Mouse (Mus musculus): ENCODE data around the gene Chp2. TPM values are rescaled to one million over a fixed set of nuclear protein-coding genes. Genes with fewer than 3 reads are reported as not detected.
"Not testable (repeated sequence)": the region's sequence is repeated elsewhere in the genome, so short reads cannot be mapped to it uniquely, and the experiment has no call there.

Gene Chp2
- polyA plus RNA-seq, 1 experiment from 2014 or later = 1.2 TPM

- Histone ChIP-seq H3K9ac (ENCODE audit: low read length) (no peak overlapping the region), H3K4me1 (replicated peaks; ENCODE audit: control insufficient read depth, insufficient read depth, low read length) (no peaks in the 10 kb centered on the region), H3K27ac (ENCODE audit: low read length) (no peak overlapping the region), H3K36me3 (ENCODE audit: control insufficient read depth, insufficient read depth, low read length) (no peaks in the 10 kb centered on the region), H3K27me3 (ENCODE audit: control insufficient read depth, insufficient read depth, low read depth, low read length) (no peaks in the 10 kb centered on the region), H3K4me3 (ENCODE audit: low read length) (no peak overlapping the region), H3K9me3 (ENCODE audit: control insufficient read depth, low read length) (no peaks in the 10 kb centered on the region), H3K4me2 (ENCODE audit: low read depth, low read length) (no peak overlapping the region)
- no peak for ATAC-seq (ENCODE audit: low read depth)
- WGBS = 70% methylated on average over 4 of the region's 4 CpGs
Measured at GRCm38 (mm10) chr7:122230866-122231265, 11.6 kb downstream of the Chp2 start.

GRCm38 (mm10) chr7:122238939-122239338 lies 19.6 kb downstream of the Chp2 start:
- H3K36me3 ChIP-seq (ENCODE audit: control insufficient read depth, insufficient read depth, low read length) = no peaks in the 10 kb centered on the region

DNA sequence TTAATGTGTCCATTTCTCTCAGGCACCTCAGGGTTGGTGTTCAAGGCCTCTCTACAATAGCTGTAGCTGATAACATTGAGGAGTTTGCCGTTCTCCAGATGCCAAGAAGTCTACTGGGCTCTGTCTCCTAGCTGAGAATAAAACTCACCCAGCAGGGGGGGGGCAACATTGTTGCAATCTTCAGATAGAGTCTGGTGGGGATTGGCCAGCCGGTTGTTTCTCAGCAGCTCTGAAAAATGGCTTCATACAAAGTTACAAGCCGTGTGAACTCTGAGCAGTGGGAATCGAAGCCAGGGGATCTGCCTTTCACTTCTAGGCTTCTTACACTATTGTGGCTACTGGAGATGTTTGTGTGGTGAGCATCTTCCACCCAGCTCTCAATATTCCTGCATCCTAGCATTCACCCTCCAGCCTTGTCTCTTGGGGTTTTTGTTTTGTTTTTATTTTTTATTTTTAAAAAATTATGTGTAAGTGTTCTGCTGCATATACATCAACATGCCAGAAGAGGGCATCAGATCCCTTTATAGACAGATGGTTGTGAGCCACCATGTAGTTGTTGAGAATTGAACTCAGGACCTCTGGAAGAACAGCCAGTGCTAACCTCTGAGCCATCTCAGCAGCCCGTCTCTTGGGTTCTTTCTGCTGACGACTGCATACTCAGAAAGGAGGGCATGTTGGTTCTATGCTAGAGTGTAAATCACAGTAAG lies 21.3 kb downstream of the Chp2 start:
- Histone ChIP-seq H3K4me1 (replicated peaks; ENCODE audit: control insufficient read depth, insufficient read depth, low read length) (no peaks in the 10 kb centered on the region), H3K27ac (ENCODE audit: low read length) (no peak overlapping the region), H3K4me2 (ENCODE audit: low read depth, low read length) (no peak overlapping the region), H3K27me3 (ENCODE audit: control insufficient read depth, insufficient read depth, low read depth, low read length) (no peaks in the 10 kb centered on the region), H3K9ac (ENCODE audit: low read length) (no peak overlapping the region), H3K9me3 (ENCODE audit: control insufficient read depth, low read length) (no peaks in the 10 kb centered on the region), H3K36me3 (ENCODE audit: control insufficient read depth, insufficient read depth, low read length) (no peaks in the 10 kb centered on the region), H3K4me3 (ENCODE audit: low read length) (no peak overlapping the region)
- 63% methylated on average over 6 of the region's 6 CpGs for WGBS
- no peak for ATAC-seq (ENCODE audit: low read depth)

More at GRCm38 (mm10) chr7:122238939-122239338, 19.6 kb downstream of the Chp2 start:
- H3K9me3 ChIP-seq (ENCODE audit: control insufficient read depth, low read length) = no peaks in the 10 kb centered on the region
- H3K27ac ChIP-seq (ENCODE audit: low read length) = no peak overlapping the region
- ATAC-seq (ENCODE audit: low read depth) = no peak
- H3K4me1 ChIP-seq (replicated peaks; ENCODE audit: control insufficient read depth, insufficient read depth, low read length) = no peaks in the 10 kb centered on the region
- H3K4me3 ChIP-seq (ENCODE audit: low read length) = no peak overlapping the region
- H3K4me2 ChIP-seq (ENCODE audit: low read depth, low read length) = no peak overlapping the region
- H3K27me3 ChIP-seq (ENCODE audit: control insufficient read depth, insufficient read depth, low read depth, low read length) = no peaks in the 10 kb centered on the region
- 88% methylated on average over 2 of the region's 2 CpGs for WGBS
- H3K9ac ChIP-seq (ENCODE audit: low read length) = no peak overlapping the region

DNA sequence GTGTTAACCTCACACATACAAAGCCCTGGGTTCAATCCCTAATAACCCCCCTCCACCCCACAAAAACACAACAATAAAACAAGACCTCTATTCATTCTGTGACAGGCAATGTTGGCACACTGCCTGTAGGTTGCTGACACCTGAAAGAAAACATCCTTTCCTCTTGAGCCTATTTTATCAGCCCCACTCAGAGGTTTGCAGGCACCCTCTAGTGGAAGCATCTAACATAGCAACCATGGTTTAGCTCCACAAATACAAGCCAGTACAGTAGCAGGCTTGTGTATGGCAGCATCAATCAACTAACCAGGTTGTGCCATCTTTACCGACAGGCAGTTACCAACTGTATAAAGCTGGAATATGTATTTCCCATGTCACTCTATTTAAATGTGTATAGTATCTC lies 23.0 kb downstream of the Chp2 start:
- 43% methylated on average over 1 of the region's 1 CpGs for WGBS

DNA sequence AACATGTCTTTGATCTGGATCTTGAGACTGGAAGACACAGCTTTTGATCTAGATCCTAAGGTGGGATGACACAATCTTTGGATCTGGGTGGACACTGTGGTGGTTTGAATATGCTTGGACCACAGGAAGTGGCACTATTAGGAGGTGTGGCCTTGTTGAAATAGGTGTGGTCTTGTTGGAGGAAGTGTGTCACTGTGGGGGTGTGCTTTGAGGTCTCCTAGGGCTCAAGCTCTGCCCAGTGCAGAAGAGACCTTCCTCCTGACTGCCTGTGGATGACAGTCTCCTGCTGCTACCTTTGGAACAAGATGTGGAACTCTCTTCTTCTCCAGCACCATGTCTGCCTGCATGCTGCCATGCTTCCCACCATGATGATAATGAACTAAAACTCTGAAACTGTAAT lies 23.4 kb downstream of the Chp2 start:
- H3K36me3 ChIP-seq (ENCODE audit: control insufficient read depth, insufficient read depth, low read length); H3K4me3 ChIP-seq (ENCODE audit: low read length); H3K27ac ChIP-seq (ENCODE audit: low read length); H3K27me3 ChIP-seq (ENCODE audit: control insufficient read depth, insufficient read depth, low read depth, low read length); H3K4me2 ChIP-seq (ENCODE audit: low read depth, low read length); H3K9ac ChIP-seq (ENCODE audit: low read length); H3K4me1 ChIP-seq (replicated peaks; ENCODE audit: control insufficient read depth, insufficient read depth, low read length); H3K9me3 ChIP-seq (ENCODE audit: control insufficient read depth, low read length); ATAC-seq (ENCODE audit: low read depth): not testable (repeated sequence)

More for the DNA sequence above, 23.0 kb downstream of the Chp2 start:
- Histone ChIP-seq H3K27me3 (ENCODE audit: control insufficient read depth, insufficient read depth, low read depth, low read length) (no peaks in the 10 kb centered on the region), H3K9ac (ENCODE audit: low read length) (no peak overlapping the region), H3K4me2 (ENCODE audit: low read depth, low read length) (no peak overlapping the region), H3K4me1 (replicated peaks; ENCODE audit: control insufficient read depth, insufficient read depth, low read length) (no peaks in the 10 kb centered on the region), H3K9me3 (ENCODE audit: control insufficient read depth, low read length) (no peaks in the 10 kb centered on the region), H3K27ac (ENCODE audit: low read length) (no peak overlapping the region), H3K36me3 (ENCODE audit: control insufficient read depth, insufficient read depth, low read length) (no peaks in the 10 kb centered on the region), H3K4me3 (ENCODE audit: low read length) (no peak overlapping the region)
- no peak for ATAC-seq (ENCODE audit: low read depth)

DNA sequence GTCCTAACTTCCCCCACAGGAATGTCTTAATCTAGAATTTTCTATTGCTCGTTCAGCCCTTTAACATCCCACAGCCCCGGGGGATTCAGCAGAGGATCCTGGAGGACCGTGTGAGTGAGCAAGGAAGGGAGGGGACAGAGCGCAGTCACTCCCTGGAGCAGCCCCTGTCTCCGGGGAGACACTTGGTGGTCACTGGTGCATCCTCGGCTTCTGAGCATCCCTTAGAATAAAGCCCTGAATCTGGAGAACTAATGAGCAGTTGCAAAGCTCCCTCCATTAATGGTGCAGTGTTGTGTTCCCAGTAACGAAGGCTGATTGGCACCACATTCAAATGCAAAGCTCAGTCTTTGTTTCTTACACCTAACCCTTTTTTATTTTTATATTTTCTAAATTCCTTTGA lies 24.9 kb downstream of the Chp2 start:
- Histone ChIP-seq H3K9ac (ENCODE audit: low read length) (no peak overlapping the region), H3K4me3 (ENCODE audit: low read length) (no peak overlapping the region), H3K4me1 (replicated peaks; ENCODE audit: control insufficient read depth, insufficient read depth, low read length) (no peaks in the 10 kb centered on the region), H3K4me2 (ENCODE audit: low read depth, low read length) (no peak overlapping the region), H3K27me3 (ENCODE audit: control insufficient read depth, insufficient read depth, low read depth, low read length) (no peaks in the 10 kb centered on the region), H3K27ac (ENCODE audit: low read length) (no peak overlapping the region), H3K36me3 (ENCODE audit: control insufficient read depth, insufficient read depth, low read length) (no peaks in the 10 kb centered on the region), H3K9me3 (ENCODE audit: control insufficient read depth, low read length) (no peaks in the 10 kb centered on the region)
- WGBS = 66% methylated on average over 7 of the region's 7 CpGs
- ATAC-seq (ENCODE audit: low read depth) = no peak

DNA sequence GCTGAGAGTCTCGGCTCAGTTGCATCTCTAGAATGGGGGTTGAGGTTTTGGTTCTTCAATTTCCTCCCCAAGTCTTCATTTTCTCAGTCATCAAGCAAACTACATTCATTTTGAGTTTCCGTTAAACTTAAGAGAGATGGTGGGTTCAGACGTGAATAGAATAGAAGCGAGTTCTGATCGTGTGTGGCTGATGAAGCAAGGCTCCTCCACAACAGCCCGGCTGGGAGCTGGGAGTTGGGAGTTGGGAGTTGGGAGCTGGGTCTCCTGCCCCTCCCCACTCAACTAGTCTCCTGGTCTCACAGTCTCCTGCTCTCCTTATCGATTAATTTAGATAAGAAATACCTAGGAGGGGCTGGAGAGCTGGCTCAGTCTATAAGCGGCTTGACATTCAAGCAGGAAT lies 25.3 kb downstream of the Chp2 start:
- no peak overlapping the region for H3K4me3 ChIP-seq (ENCODE audit: low read length)
- H3K27me3 ChIP-seq (ENCODE audit: control insufficient read depth, insufficient read depth, low read depth, low read length) = no peaks in the 10 kb centered on the region
- no peaks in the 10 kb centered on the region for H3K4me1 ChIP-seq (replicated peaks; ENCODE audit: control insufficient read depth, insufficient read depth, low read length)
- 65% methylated on average over 8 of the region's 8 CpGs for WGBS
- H3K4me2 ChIP-seq (ENCODE audit: low read depth, low read length) = no peak overlapping the region
- no peaks in the 10 kb centered on the region for H3K36me3 ChIP-seq (ENCODE audit: control insufficient read depth, insufficient read depth, low read length)
- H3K27ac ChIP-seq (ENCODE audit: low read length) = no peak overlapping the region
- H3K9me3 ChIP-seq (ENCODE audit: control insufficient read depth, low read length) = no peaks in the 10 kb centered on the region
- H3K9ac ChIP-seq (ENCODE audit: low read length) = no peak overlapping the region
- ATAC-seq (ENCODE audit: low read depth) = no peak

DNA sequence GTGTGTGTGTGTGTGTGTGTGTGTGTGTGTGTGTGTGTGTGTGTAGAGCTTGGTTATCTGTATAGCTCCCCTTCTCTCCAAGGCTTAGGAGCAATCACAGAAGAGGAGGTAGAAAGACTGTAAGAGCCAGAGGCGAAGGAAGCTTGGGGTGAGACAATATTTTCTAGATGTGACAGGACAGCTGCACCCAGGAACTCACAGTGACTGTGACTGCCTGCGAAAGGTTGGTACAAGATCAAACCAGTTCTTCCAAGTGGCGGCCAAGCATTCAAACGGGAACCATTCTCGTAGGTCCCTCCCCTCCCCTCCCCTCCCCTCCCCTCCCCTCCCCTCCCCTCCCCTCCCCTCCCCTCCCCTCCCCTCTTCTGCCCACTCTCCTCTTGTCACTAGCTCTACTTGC lies 26.7 kb downstream of the Chp2 start:
- 21% methylated on average over 5 of the region's 5 CpGs for WGBS
- H3K27ac ChIP-seq (ENCODE audit: low read length) = no peak overlapping the region

DNA sequence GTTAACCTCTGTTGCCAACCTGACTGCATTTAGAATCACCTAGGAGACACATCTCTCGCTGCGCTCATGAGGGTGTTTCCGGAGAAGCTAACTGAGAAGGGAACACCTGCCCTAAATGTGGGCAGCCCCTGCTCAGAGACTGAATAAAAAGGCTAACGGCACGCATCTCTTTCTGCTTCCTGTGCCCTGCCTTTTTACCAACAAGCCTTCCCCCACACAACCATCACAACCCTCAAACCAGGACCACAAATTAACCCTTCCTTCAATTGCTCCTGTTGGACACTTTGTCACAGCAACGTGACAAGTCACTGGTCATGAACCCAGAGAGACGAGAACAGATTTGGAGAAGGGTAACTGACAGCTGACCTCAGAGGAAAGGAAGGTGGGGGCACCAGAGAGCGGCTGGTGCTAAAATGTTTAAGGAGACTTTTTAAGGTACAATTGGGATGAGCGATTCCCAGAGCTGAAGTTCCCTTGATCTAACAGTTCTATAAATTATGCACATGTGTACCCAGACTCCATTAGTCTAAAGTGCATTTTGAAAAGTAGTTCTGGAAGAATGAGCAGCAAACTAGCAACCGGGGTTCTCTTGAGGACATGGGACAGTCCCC lies 28.1 kb downstream of the Chp2 start:
- Histone ChIP-seq H3K36me3 (ENCODE audit: control insufficient read depth, insufficient read depth, low read length) (no peaks in the 10 kb centered on the region), H3K27ac (ENCODE audit: low read length) (no peak overlapping the region), H3K4me1 (replicated peaks; ENCODE audit: control insufficient read depth, insufficient read depth, low read length) (no peaks in the 10 kb centered on the region), H3K4me3 (ENCODE audit: low read length) (no peak overlapping the region), H3K9me3 (ENCODE audit: control insufficient read depth, low read length) (no peaks in the 10 kb centered on the region), H3K27me3 (ENCODE audit: control insufficient read depth, insufficient read depth, low read depth, low read length) (no peaks in the 10 kb centered on the region), H3K4me2 (ENCODE audit: low read depth, low read length) (no peak overlapping the region), H3K9ac (ENCODE audit: low read length) (no peak overlapping the region)
- 71% methylated on average over 10 of the region's 10 CpGs for WGBS
- no peak for ATAC-seq (ENCODE audit: low read depth)

More for the DNA sequence above, 26.7 kb downstream of the Chp2 start:
- Histone ChIP-seq H3K4me2 (ENCODE audit: low read depth, low read length) (no peak overlapping the region), H3K9ac (ENCODE audit: low read length) (no peak overlapping the region), H3K27me3 (ENCODE audit: control insufficient read depth, insufficient read depth, low read depth, low read length) (no peaks in the 10 kb centered on the region), H3K9me3 (ENCODE audit: control insufficient read depth, low read length) (no peaks in the 10 kb centered on the region), H3K36me3 (ENCODE audit: control insufficient read depth, insufficient read depth, low read length) (no peaks in the 10 kb centered on the region), H3K4me1 (replicated peaks; ENCODE audit: control insufficient read depth, insufficient read depth, low read length) (no peaks in the 10 kb centered on the region), H3K4me3 (ENCODE audit: low read length) (no peak overlapping the region)
- no peak for ATAC-seq (ENCODE audit: low read depth)

All from lung, embryonic 16.5 days (tissue).